Mouse (Mus musculus): ENCODE results near the gene Klf11. TPM values are rescaled to one million over a fixed set of nuclear protein-coding genes. Genes with fewer than 3 reads are reported as not detected.

Klf11 gene
- polyA plus RNA-seq, 1 experiment from 2014 or later = 19.1 TPM

DNA sequence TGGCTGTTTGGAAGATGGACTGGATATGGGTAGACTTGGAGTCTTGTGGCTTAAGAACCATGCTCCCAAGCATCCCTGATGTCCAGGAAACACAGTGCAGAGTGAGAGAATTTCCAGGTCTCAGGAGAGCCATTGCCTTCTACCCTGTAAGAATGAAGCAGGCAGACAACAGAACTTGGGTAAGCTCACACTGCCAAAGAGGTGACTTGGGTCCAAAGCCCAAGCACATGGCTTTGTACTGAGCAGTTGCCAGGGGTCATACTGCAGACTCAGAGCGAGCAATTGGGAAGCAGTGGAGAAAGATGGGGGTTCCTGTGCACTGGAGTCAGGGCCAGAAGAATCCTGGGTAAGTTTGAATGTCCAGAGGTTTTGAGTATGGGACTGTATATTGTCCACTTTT lies 3.0 kb upstream of the Klf11 start:
- no peaks in the 10 kb centered on the region for H3K9me3 ChIP-seq (ENCODE audit: control insufficient read depth, low read length)
- H3K9ac ChIP-seq (replicated peaks; ENCODE audit: low read depth, low read length) = no peak overlapping the region
- ATAC-seq = no peak
- no peaks in the 10 kb centered on the region for H3K27me3 ChIP-seq (replicated peaks; ENCODE audit: control insufficient read depth, insufficient read depth, low read length)
- H3K4me2 ChIP-seq (ENCODE audit: low read length) = no peak overlapping the region
- H3K27ac ChIP-seq (ENCODE audit: low read length) = no peak overlapping the region
- H3K4me3 ChIP-seq (replicated peaks; ENCODE audit: low read length) = no peak overlapping the region
- 77% methylated on average over 1 of the region's 1 CpGs for WGBS
- H3K4me1 ChIP-seq (replicated peaks; ENCODE audit: control insufficient read depth, insufficient read depth, low read length) = peaks cover 13% of the 10 kb centered on the region
- H3K36me3 ChIP-seq (ENCODE audit: control insufficient read depth, insufficient read depth) = no peaks in the 10 kb centered on the region

GRCm38 (mm10) chr12:24650415-24651062 lies 535 bp upstream of the Klf11 start:
- H3K4me3 ChIP-seq (replicated peaks; ENCODE audit: low read length) = peak overlapping the region; percentile 91
- H3K27ac ChIP-seq (ENCODE audit: low read length) = peak overlapping the region; percentile 60
- peak overlapping the region; percentile 79 for H3K4me2 ChIP-seq (ENCODE audit: low read length)
- peaks cover 14% of the 10 kb centered on the region for H3K36me3 ChIP-seq (ENCODE audit: control insufficient read depth, insufficient read depth)
- H3K4me1 ChIP-seq (replicated peaks; ENCODE audit: control insufficient read depth, insufficient read depth, low read length) = peaks cover 18% of the 10 kb centered on the region
- no peaks in the 10 kb centered on the region for H3K27me3 ChIP-seq (replicated peaks; ENCODE audit: control insufficient read depth, insufficient read depth, low read length)
- H3K9ac ChIP-seq (replicated peaks; ENCODE audit: low read depth, low read length) = peak overlapping the region; percentile 62
- H3K9me3 ChIP-seq (ENCODE audit: control insufficient read depth, low read length) = no peaks in the 10 kb centered on the region
- peak; percentile 7; the same call in 1 of the 2 replicates for ATAC-seq
- 2% methylated on average over 22 of the region's 22 CpGs for WGBS

GRCm38 (mm10) chr12:24651642-24652342 lies 718 bp downstream of the Klf11 start:
- Histone ChIP-seq H3K27ac (ENCODE audit: low read length) (peak overlapping the region; percentile 91), H3K4me1 (replicated peaks; ENCODE audit: control insufficient read depth, insufficient read depth, low read length) (peaks cover 25% of the 10 kb centered on the region), H3K4me2 (ENCODE audit: low read length) (peak overlapping the region; percentile 79), H3K9ac (replicated peaks; ENCODE audit: low read depth, low read length) (peak overlapping the region; percentile 93), H3K9me3 (ENCODE audit: control insufficient read depth, low read length) (no peaks in the 10 kb centered on the region), H3K27me3 (replicated peaks; ENCODE audit: control insufficient read depth, insufficient read depth, low read length) (no peaks in the 10 kb centered on the region), H3K36me3 (ENCODE audit: control insufficient read depth, insufficient read depth) (peaks cover 18% of the 10 kb centered on the region), H3K4me3 (replicated peaks; ENCODE audit: low read length) (peak overlapping the region; percentile 91)
- 3% methylated on average over 36 of the region's 36 CpGs for WGBS
- ATAC-seq = peak; percentile 74

- H3K9ac ChIP-seq (replicated peaks; ENCODE audit: low read depth, low read length) = no peak overlapping the region
- no peaks in the 10 kb centered on the region for H3K9me3 ChIP-seq (ENCODE audit: control insufficient read depth, low read length)
- H3K27me3 ChIP-seq (replicated peaks; ENCODE audit: control insufficient read depth, insufficient read depth, low read length) = no peaks in the 10 kb centered on the region
- no peak overlapping the region for H3K4me2 ChIP-seq (ENCODE audit: low read length)
- no peak overlapping the region for H3K27ac ChIP-seq (ENCODE audit: low read length)
- H3K36me3 ChIP-seq (ENCODE audit: control insufficient read depth, insufficient read depth) = peaks cover 22% of the 10 kb centered on the region
- H3K4me1 ChIP-seq (replicated peaks; ENCODE audit: control insufficient read depth, insufficient read depth, low read length) = peaks cover 33% of the 10 kb centered on the region
- WGBS = 86% methylated on average over 16 of the region's 16 CpGs
- ATAC-seq = no peak
- H3K4me3 ChIP-seq (replicated peaks; ENCODE audit: low read length) = no peak overlapping the region
Observed at GRCm38 (mm10) chr12:24654065-24654862, 3.2 kb downstream of the Klf11 start.

- peak overlapping the region; percentile 15; the same call in 1 of the 2 replicates for H3K9ac ChIP-seq (replicated peaks; ENCODE audit: low read depth, low read length)
- H3K27me3 ChIP-seq (replicated peaks; ENCODE audit: control insufficient read depth, insufficient read depth, low read length) = no peaks in the 10 kb centered on the region
- peak overlapping the region; percentile 13 for H3K4me2 ChIP-seq (ENCODE audit: low read length)
- peaks cover 28% of the 10 kb centered on the region for H3K36me3 ChIP-seq (ENCODE audit: control insufficient read depth, insufficient read depth)
- 71% methylated on average over 3 of the region's 3 CpGs for WGBS
- peaks cover 29% of the 10 kb centered on the region for H3K4me1 ChIP-seq (replicated peaks; ENCODE audit: control insufficient read depth, insufficient read depth, low read length)
- no peak overlapping the region for H3K27ac ChIP-seq (ENCODE audit: low read length)
- H3K9me3 ChIP-seq (ENCODE audit: control insufficient read depth, low read length) = no peaks in the 10 kb centered on the region
- ATAC-seq = no peak
- no peak overlapping the region for H3K4me3 ChIP-seq (replicated peaks; ENCODE audit: low read length)
Observed at GRCm38 (mm10) chr12:24656436-24656835, 5.4 kb downstream of the Klf11 start.

DNA sequence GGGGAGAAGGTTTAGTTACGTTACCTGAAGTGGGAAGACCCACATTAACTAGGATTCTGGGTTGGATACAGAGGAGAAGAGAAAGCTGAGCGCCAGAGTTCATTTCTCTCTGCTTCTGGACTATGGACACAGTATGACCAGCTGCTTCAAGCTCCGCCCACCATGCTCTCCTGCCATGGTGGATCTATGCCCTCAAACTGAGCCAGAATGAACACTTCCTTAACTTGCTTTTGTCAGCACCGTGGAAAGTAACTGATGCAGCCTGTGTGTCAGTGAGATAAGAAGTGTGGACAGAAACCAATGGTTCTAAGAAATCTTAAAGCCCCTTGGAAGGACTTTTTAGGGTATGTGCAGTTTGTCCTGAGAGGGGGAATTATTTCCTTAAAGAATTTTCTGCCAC lies 7.9 kb downstream of the Klf11 start:
- Histone ChIP-seq H3K4me1 (replicated peaks; ENCODE audit: control insufficient read depth, insufficient read depth, low read length) (peaks cover 15% of the 10 kb centered on the region), H3K4me3 (replicated peaks; ENCODE audit: low read length) (no peak overlapping the region), H3K27me3 (replicated peaks; ENCODE audit: control insufficient read depth, insufficient read depth, low read length) (no peaks in the 10 kb centered on the region), H3K9ac (replicated peaks; ENCODE audit: low read depth, low read length) (no peak overlapping the region), H3K9me3 (ENCODE audit: control insufficient read depth, low read length) (no peaks in the 10 kb centered on the region), H3K36me3 (ENCODE audit: control insufficient read depth, insufficient read depth) (peaks cover 31% of the 10 kb centered on the region), H3K27ac (ENCODE audit: low read length) (no peak overlapping the region), H3K4me2 (ENCODE audit: low read length) (no peak overlapping the region)
- ATAC-seq = no peak
- 90% methylated on average over 4 of the region's 4 CpGs for WGBS

- Histone ChIP-seq H3K27me3 (replicated peaks; ENCODE audit: control insufficient read depth, insufficient read depth, low read length) (no peaks in the 10 kb centered on the region), H3K4me1 (replicated peaks; ENCODE audit: control insufficient read depth, insufficient read depth, low read length) (peaks cover 15% of the 10 kb centered on the region), H3K4me2 (ENCODE audit: low read length) (no peak overlapping the region), H3K36me3 (ENCODE audit: control insufficient read depth, insufficient read depth) (peaks cover 24% of the 10 kb centered on the region), H3K9ac (replicated peaks; ENCODE audit: low read depth, low read length) (no peak overlapping the region), H3K27ac (ENCODE audit: low read length) (no peak overlapping the region), H3K9me3 (ENCODE audit: control insufficient read depth, low read length) (no peaks in the 10 kb centered on the region), H3K4me3 (replicated peaks; ENCODE audit: low read length) (no peak overlapping the region)
- ATAC-seq = no peak
- 96% methylated on average over 9 of the region's 9 CpGs for WGBS
Observed at GRCm38 (mm10) chr12:24659923-24660322, 8.8 kb downstream of the Klf11 start.

GRCm38 (mm10) chr12:24661100-24661499 lies 10.0 kb downstream of the Klf11 start:
- Histone ChIP-seq H3K9me3 (ENCODE audit: control insufficient read depth, low read length) (no peaks in the 10 kb centered on the region), H3K4me2 (ENCODE audit: low read length) (no peak overlapping the region), H3K4me1 (replicated peaks; ENCODE audit: control insufficient read depth, insufficient read depth, low read length) (peaks cover 14% of the 10 kb centered on the region), H3K27me3 (replicated peaks; ENCODE audit: control insufficient read depth, insufficient read depth, low read length) (no peaks in the 10 kb centered on the region), H3K27ac (ENCODE audit: low read length) (no peak overlapping the region), H3K4me3 (replicated peaks; ENCODE audit: low read length) (no peak overlapping the region), H3K36me3 (ENCODE audit: control insufficient read depth, insufficient read depth) (peaks cover 15% of the 10 kb centered on the region), H3K9ac (replicated peaks; ENCODE audit: low read depth, low read length) (no peak overlapping the region)
- 84% methylated on average over 4 of the region's 4 CpGs for WGBS
- no peak for ATAC-seq

DNA sequence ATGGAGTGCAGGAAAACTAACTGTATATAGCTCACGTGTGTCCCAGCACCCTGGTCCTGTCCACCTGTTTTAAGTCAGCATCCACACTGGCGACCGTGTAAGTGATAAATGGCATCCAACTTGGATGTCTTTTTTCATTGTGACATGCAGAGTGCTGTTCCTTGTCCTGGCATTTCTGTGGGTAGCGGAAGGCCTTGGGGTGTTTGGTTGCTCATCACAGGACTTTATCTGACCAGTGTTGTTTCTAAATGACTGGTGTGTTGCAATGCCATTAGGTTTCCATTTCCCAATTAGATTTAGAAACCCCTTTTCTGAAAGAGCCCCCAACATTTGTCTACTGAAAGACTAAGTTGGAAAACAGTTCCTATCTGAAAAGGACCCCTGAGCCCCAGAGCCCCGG lies 11.1 kb downstream of the Klf11 start:
- Histone ChIP-seq H3K9ac (replicated peaks; ENCODE audit: low read depth, low read length) (no peak overlapping the region), H3K36me3 (ENCODE audit: control insufficient read depth, insufficient read depth) (peaks cover 13% of the 10 kb centered on the region), H3K9me3 (ENCODE audit: control insufficient read depth, low read length) (no peaks in the 10 kb centered on the region), H3K27me3 (replicated peaks; ENCODE audit: control insufficient read depth, insufficient read depth, low read length) (no peaks in the 10 kb centered on the region), H3K4me3 (replicated peaks; ENCODE audit: low read length) (no peak overlapping the region), H3K4me2 (ENCODE audit: low read length) (no peak overlapping the region), H3K27ac (ENCODE audit: low read length) (no peak overlapping the region), H3K4me1 (replicated peaks; ENCODE audit: control insufficient read depth, insufficient read depth, low read length) (peaks cover 5% of the 10 kb centered on the region; the same call in 1 of the 2 replicates)
- ATAC-seq = no peak
- WGBS = 89% methylated on average over 5 of the region's 5 CpGs
